Mouse (Mus musculus) neural tube, embryonic 15.5 days (tissue): ENCODE data around the gene Car1. TPM values are rescaled to one million over a fixed set of nuclear protein-coding genes. Genes with fewer than 3 reads are reported as not detected.
"Not testable (repeated sequence)": the region's sequence is repeated elsewhere in the genome, so short reads cannot be mapped to it uniquely, and the experiment has no call there.

ENCODE experiments used
- ATAC-seq: fragments of 200-750 bp; cut with Nextera tagmentation; 2 replicates; pipeline ENCODE4 v1.8.0; 2017; ENCODE audit warnings: mild to moderate bottlenecking, moderate TSS enrichment, moderate library complexity; ENCODE audit not compliant: low FRiP score
- H3K27ac ChIP-seq: fragments of 300-500 bp; sonication (generic); replicated peaks from 2 replicates; pipeline ENCODE4 v1.5.1; 2015; ENCODE audit warnings: mild to moderate bottlenecking, inconsistent platforms
- H3K27me3 ChIP-seq: fragments of 300-500 bp; sonication (generic); replicated peaks from 2 replicates; pipeline ENCODE4 v1.6.1; 2015; ENCODE audit warnings: inconsistent platforms
- H3K36me3 ChIP-seq: fragments of 300-500 bp; sonication (generic); 2 replicates; pipeline ENCODE4 v1.6.1; 2015; ENCODE audit warnings: inconsistent platforms
- H3K4me1 ChIP-seq: fragments of 300-500 bp; sonication (generic); 2 replicates; pipeline ENCODE4 v1.6.1; 2015; ENCODE audit warnings: inconsistent platforms
- H3K4me2 ChIP-seq: fragments of 300-500 bp; sonication (generic); 2 replicates; pipeline ENCODE4 v1.6.1; 2015; ENCODE audit warnings: inconsistent platforms, mild to moderate bottlenecking, moderate library complexity
- H3K4me3 ChIP-seq: fragments of 300-500 bp; sonication (generic); replicated peaks from 2 replicates; pipeline ENCODE4 v1.5.1; 2015; ENCODE audit warnings: mild to moderate bottlenecking, inconsistent platforms
- H3K9ac ChIP-seq: fragments of 300-500 bp; sonication (generic); replicated peaks from 2 replicates; pipeline ENCODE4 v1.6.1; 2015; ENCODE audit warnings: mild to moderate bottlenecking, inconsistent platforms
- H3K9me3 ChIP-seq: fragments of 300-500 bp; sonication (generic); replicated peaks from 2 replicates; pipeline ENCODE4 v1.6.1; 2016; ENCODE audit warnings: inconsistent platforms
- WGBS: fragments of 180-500 bp; shearing (Covaris S2); methylation state at CpG from one replicate; pipeline ENCODE4 v1.1.7; 2015; ENCODE audit warnings: mixed read lengths; 5-methylcytosine and 5-hydroxymethylcytosine counted together
- polyA plus RNA-seq: library from polyadenylated mRNA; unstranded; fragments of >200 nt; fragmentation: Nextera tagmentation; extraction: Ambion mirVana; gene quantifications from 2 replicates; pipeline ENCODE4 v1.2.1, GENCODE M21; 2015

Gene Car1
- polyA plus RNA-seq = not detected in 2 replicates

DNA sequence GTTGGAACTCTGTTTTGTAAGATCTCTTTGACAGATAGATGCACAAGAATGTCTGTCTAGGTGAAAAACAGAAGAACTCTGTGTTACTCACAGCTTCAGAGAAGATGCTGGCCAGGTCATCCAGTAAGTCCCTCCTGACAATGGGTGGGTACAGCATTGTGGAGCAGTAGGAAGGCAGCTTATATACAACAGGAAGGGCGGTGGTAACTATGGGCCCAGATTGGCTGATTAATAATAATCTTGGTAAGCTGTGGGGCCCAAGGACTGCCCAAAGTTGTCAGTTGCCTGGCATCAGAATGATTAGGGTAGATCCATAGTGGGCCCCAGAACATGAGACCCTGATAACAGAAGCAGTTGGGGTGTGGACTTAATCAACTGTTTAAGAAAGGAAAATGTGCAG is at the start of gene Car1:
Gene Car1, minus strand, starts transcription at position 158 of the 400 bp plus-strand sequence.
- no peak within 1 kb of the TSS for H3K4me3 ChIP-seq
- H3K9me3 ChIP-seq = no peaks in the 10 kb centered on the region
- no peak for ATAC-seq
- no peak within 1 kb of the TSS for H3K9ac ChIP-seq
- H3K4me1 ChIP-seq = no peaks in the 10 kb centered on the region
- no peaks in the 10 kb centered on the region for H3K36me3 ChIP-seq
- 97% methylated on average over 1 of the region's 1 CpGs for WGBS
- H3K27me3 ChIP-seq = no peaks in the 10 kb centered on the region
- no peak within 1 kb of the TSS for H3K4me2 ChIP-seq
- H3K27ac ChIP-seq = no peak within 1 kb of the TSS

DNA sequence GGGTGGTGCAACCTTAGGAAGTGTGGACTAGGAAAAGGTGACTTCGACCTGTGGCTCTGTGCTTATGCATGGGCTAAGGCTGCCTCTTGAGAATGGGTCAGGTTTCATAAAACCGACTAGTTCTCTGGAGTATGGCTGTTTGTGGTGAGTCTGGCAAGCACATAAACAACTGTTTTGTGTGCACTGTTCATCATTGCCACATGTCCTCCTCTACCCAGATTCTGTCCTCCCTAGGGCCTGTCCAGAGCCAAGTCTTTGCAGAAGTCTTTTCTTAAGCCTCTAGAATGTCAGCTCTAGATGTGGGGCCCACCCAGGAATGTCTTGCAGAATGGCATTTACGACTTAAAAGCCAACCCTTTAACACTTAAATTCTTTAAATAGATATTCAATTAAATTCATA is 49.7 kb upstream of the Car1 start:
- Histone ChIP-seq H3K9me3 (no peaks in the 10 kb centered on the region), H3K4me2 (no peak overlapping the region), H3K27me3 (no peaks in the 10 kb centered on the region), H3K9ac (no peak overlapping the region), H3K4me1 (peaks cover 10% of the 10 kb centered on the region; the same call in 1 of the 2 replicates), H3K4me3 (no peak overlapping the region), H3K36me3 (no peaks in the 10 kb centered on the region), H3K27ac (no peak overlapping the region)
- ATAC-seq = no peak
- WGBS = 88% methylated on average over 3 of the region's 3 CpGs

DNA sequence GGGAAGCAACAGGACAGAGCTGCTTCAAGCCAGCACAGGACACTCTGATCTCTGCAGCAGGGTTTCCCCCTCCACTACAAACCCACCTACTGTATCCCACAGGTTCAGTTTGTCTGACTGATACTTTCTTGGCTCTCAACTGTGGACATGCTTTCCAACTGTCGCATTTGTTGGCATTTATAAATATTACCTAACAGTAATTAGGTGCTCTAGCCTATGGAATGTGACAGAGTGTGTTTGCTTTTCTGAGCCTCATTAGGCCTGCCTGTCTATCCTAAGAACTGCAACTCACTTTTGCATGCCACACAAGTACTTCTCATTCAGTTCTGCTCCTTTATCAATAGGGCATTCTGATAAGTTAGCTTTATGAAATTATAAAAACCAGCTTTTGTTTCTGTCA is 46.3 kb upstream of the Car1 start:
- H3K4me3 ChIP-seq = no peak overlapping the region

DNA sequence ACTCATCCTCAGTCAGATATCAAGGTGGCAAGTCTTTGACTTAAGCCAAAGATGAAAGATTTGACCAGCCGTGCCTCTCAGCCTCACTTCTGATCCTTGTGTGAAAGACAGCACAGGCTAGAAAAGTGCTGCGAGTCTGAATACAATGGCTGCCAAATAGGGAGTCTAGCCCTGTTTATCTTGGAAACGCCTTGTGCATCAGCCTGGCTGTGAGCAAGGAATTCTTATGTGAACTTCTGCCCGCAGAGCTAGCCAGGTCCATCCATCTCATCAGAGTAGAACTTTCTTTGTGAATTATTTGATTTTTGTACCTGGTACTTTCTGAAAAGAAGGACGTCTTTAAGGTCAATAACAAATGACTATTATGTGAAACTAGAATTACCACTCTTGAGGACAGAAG is 45.8 kb upstream of the Car1 start:
- no peak for ATAC-seq
- WGBS = 81% methylated on average over 5 of the region's 5 CpGs
- no peaks in the 10 kb centered on the region for H3K27me3 ChIP-seq

More for the DNA sequence above, 46.3 kb upstream of the Car1 start:
- Histone ChIP-seq H3K4me1 (no peaks in the 10 kb centered on the region), H3K27me3 (no peaks in the 10 kb centered on the region), H3K9me3 (no peaks in the 10 kb centered on the region), H3K27ac (no peak overlapping the region), H3K9ac (no peak overlapping the region), H3K4me2 (no peak overlapping the region), H3K36me3 (no peaks in the 10 kb centered on the region)
- ATAC-seq = no peak
- 88% methylated on average over 1 of the region's 1 CpGs for WGBS

DNA sequence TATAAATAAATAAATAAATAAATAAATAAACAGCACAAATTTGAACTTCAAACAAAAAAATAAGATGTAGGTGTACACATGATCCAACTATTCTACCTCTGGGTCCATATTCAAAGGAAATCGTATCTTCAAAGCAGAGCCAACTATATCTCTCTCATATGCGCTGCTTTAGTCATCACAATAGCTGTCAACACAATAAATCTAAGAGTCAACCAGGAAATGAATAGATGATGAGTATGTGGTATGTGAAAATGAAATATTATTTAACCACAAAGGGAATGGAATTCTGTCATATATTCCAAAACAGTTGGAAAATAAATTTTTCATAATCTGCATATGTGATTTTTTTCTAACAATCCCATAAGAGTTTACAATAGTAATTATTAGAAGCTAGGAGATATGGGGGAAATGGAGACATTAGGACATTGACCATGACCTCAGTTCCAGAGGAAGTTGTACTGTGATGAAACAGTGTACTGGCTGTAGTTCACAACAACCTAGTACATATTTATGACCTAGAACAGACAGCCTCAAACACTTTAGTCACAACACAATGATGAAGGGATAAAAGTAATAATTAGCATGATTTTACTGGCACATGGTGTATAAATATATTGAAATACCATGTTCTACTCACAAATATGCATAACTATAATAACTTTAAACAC is 40.6 kb upstream of the Car1 start:
- no peaks in the 10 kb centered on the region for H3K4me1 ChIP-seq
- no peak for ATAC-seq
- H3K4me3 ChIP-seq = no peak overlapping the region
- no peak overlapping the region for H3K9ac ChIP-seq
- no peak overlapping the region for H3K4me2 ChIP-seq
- H3K27me3 ChIP-seq = no peaks in the 10 kb centered on the region
- no peaks in the 10 kb centered on the region for H3K9me3 ChIP-seq
- no peaks in the 10 kb centered on the region for H3K36me3 ChIP-seq
- no peak overlapping the region for H3K27ac ChIP-seq
- WGBS = 92% methylated on average over 2 of the region's 2 CpGs

More for the DNA sequence above, 45.8 kb upstream of the Car1 start:
- H3K36me3 ChIP-seq = no peaks in the 10 kb centered on the region
- no peaks in the 10 kb centered on the region for H3K9me3 ChIP-seq
- H3K4me3 ChIP-seq = no peak overlapping the region
- H3K4me2 ChIP-seq = no peak overlapping the region
- H3K27ac ChIP-seq = no peak overlapping the region
- no peak overlapping the region for H3K9ac ChIP-seq
- no peaks in the 10 kb centered on the region for H3K4me1 ChIP-seq

DNA sequence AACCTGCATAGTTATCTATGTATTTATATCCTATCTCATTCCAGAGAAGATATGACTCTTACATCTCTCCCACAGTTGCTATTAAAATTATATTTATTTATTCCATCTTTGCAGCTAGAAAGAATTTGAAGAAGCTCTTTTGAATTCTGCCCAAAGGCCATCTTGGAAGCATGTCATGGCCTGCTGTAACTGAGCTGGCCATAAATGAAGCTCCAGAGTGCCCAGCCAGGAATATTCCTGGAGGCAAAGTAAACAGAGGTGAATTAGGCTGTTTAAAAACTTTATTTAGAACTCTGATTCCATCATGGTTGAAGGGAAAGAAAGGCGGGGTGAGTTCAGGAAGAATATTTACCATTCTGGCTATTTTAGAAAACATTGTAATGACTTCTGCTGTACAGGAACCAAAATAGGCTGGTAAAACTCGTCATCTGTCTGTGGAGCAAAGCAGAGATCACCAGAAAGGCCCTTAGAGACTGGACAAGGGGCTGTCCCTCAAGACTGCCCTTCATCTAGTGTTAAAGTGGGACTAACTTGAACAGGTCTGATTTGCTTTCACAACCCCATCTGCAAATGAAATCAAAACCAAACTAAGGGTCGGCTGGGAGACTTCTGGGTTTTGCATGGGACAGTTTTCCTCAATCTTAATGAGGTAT is 31.4 kb upstream of the Car1 start:
- ATAC-seq = no peak
- H3K36me3 ChIP-seq = no peaks in the 10 kb centered on the region
- no peaks in the 10 kb centered on the region for H3K9me3 ChIP-seq
- H3K27me3 ChIP-seq = no peaks in the 10 kb centered on the region
- H3K4me3 ChIP-seq = no peak overlapping the region
- 85% methylated on average over 3 of the region's 3 CpGs for WGBS
- H3K9ac ChIP-seq = no peak overlapping the region
- H3K4me2 ChIP-seq = no peak overlapping the region
- H3K4me1 ChIP-seq = no peaks in the 10 kb centered on the region
- H3K27ac ChIP-seq = no peak overlapping the region

DNA sequence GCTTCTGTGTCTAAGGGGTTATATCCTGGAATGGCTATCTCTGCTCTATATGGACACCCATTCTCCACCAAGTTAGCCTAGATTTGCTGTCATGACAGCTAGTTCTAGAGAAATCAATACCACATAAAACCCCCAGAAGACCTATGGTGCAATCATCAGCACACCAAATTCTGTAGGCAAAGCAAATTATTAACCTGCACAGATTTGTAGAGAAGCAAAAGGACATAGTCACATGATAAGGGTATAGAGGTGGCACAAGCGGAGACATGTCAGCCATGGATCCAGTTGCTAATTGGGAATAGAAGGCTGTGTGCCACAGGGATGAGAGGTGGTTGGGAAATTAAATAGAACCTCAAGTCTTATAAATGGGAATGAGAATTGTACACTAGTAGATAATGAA is 30.8 kb upstream of the Car1 start:
- H3K4me1 ChIP-seq = no peaks in the 10 kb centered on the region
- H3K4me2 ChIP-seq = no peak overlapping the region
- no peaks in the 10 kb centered on the region for H3K9me3 ChIP-seq
- H3K36me3 ChIP-seq = no peaks in the 10 kb centered on the region
- no peak overlapping the region for H3K9ac ChIP-seq
- H3K4me3 ChIP-seq = no peak overlapping the region
- no peaks in the 10 kb centered on the region for H3K27me3 ChIP-seq
- H3K27ac ChIP-seq = no peak overlapping the region
- 100% methylated on average over 1 of the region's 1 CpGs for WGBS
- no peak for ATAC-seq

DNA sequence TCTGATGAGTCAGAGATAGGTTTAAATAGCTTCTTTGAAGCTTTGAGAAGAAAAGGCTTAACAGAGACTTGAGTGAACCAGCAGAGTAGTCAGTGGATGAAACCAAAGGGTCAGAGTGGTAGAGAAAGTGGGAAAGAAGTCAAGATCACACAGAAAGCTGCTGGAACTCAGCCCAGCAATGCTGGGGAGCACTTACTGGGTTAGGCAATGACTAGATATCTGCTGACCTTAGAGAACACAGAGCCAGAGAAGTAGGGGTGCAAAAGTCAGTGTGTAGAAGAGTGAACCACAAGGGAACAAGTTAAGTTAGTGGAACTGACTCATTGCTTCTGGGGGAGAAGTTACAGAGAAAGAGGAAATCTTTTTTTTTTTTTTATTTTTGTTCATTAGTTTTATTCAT is 24.6 kb upstream of the Car1 start:
- Histone ChIP-seq H3K27ac (no peak overlapping the region), H3K27me3 (no peaks in the 10 kb centered on the region)
- ATAC-seq = no peak

DNA sequence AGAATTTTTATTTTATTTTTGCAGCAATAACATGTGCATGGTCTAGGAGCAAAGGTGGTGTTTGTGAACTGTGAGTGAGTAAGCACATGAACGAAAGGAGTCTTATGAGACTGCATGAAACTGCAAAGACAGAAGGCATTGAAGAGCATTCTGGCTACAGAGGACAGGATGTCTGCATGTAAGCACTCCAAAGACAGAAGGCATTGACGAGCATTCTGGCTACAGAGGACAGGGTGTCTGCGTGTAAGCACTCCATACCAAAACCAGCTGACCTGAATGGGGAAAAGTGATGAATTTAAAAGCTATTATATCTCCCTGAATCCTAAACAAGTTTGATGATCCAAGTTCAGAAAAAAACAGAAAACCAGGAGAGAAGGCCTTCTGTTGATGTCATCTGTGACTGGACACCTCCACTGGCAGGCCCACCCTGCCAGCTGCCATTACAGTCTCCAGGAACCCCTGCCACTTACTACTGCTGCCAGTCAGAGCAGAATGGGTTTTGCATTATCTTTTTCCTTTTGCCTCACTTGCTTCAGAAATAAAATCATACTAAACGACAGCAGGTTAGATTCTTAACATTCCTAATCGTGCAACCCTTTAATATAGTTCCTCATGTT is 23.2 kb upstream of the Car1 start:
- Histone ChIP-seq H3K9ac (no peak overlapping the region), H3K27me3 (no peaks in the 10 kb centered on the region), H3K36me3 (no peaks in the 10 kb centered on the region), H3K4me3 (no peak overlapping the region), H3K9me3 (no peaks in the 10 kb centered on the region), H3K4me1 (no peaks in the 10 kb centered on the region), H3K4me2 (no peak overlapping the region), H3K27ac (no peak overlapping the region)
- no peak for ATAC-seq
- WGBS = 89% methylated on average over 5 of the region's 5 CpGs

More for the DNA sequence above, 24.6 kb upstream of the Car1 start:
- Histone ChIP-seq H3K4me3 (no peak overlapping the region), H3K4me2 (no peak overlapping the region), H3K9ac (no peak overlapping the region), H3K9me3 (no peaks in the 10 kb centered on the region), H3K36me3 (no peaks in the 10 kb centered on the region), H3K4me1 (no peaks in the 10 kb centered on the region)

DNA sequence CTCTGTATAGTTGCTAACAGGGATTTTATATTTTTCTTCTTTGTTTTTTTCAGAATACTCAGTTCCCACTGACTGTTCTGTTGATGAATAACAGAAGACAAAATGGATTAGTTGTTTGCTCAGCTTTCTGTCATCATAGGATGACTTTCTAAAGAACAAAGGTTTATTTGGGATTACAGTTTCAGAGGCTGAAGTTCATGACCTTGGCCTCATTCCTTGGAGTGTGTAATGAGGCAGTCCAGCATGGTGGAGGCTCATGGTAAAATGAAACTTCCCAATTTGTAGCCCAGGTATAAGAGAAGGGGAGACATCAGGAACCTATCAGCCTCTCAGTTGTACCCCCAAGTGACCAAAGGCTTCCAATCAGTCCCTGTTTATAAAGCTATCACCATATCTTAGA is 20.7 kb upstream of the Car1 start:
- H3K36me3 ChIP-seq = no peaks in the 10 kb centered on the region
- H3K27ac ChIP-seq = no peak overlapping the region
- no peaks in the 10 kb centered on the region for H3K9me3 ChIP-seq
- no peaks in the 10 kb centered on the region for H3K27me3 ChIP-seq
- H3K4me2 ChIP-seq = no peak overlapping the region
- no peaks in the 10 kb centered on the region for H3K4me1 ChIP-seq
- no peak overlapping the region for H3K4me3 ChIP-seq
- H3K9ac ChIP-seq = no peak overlapping the region
- no peak for ATAC-seq

DNA sequence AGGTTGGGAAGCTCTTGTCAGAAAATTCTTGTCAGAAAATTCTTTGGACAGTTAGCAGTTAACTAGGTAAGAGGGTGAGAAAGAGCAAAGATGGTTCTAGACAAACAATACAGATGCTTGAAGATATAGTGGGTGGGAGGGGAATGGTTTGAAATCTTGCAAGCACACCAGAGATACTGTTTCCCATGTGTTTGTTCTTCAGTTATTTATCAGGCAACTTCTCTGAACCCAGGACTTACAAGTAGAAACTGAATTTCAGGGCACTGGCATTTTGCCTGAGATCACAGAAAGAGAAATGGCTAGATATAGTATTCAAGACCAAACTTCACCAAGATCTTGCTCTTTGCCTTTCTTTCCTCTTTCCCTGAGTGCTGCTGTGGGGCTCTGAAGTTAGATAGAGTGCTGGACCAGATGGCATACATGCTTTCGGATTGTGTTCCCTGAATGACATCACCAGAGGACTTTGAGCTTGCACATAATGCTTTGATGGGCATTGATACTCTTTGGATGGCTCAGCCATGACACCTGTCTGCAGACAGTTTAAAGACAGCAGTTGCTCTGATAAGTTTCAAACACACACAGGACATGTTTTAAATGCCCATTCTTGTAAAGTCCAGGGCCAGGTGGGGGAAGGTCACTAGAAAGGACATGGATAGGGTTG is 11.8 kb upstream of the Car1 start:
- 88% methylated on average over 1 of the region's 1 CpGs for WGBS

DNA sequence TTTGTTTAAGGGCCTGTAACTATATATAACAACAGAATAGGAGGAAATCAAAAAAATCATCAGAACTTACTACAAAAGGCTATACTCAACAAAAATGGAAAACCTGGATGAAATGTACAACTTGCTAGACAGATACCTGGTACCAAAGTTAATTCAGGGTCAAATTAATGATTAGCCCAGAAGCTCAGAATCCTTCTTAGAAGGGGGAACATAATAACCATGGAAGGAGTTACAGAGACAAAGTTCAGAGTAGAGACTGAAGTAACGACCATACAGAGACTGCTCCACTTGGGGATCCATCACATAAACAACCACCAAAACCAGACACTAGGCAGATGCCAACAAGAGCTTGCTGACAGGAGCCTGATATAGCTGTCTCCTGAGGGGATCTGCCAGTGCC is 7.2 kb upstream of the Car1 start:
- not testable (repeated sequence) for H3K4me2 ChIP-seq, H3K9me3 ChIP-seq, H3K9ac ChIP-seq, H3K4me3 ChIP-seq, H3K27ac ChIP-seq, H3K27me3 ChIP-seq, H3K36me3 ChIP-seq, H3K4me1 ChIP-seq, ATAC-seq
- WGBS = 87% methylated on average over 1 of the region's 1 CpGs

More for the DNA sequence above, 11.8 kb upstream of the Car1 start:
- Histone ChIP-seq H3K4me3 (no peak overlapping the region), H3K9me3 (no peaks in the 10 kb centered on the region), H3K27me3 (no peaks in the 10 kb centered on the region), H3K36me3 (no peaks in the 10 kb centered on the region), H3K4me1 (no peaks in the 10 kb centered on the region), H3K9ac (no peak overlapping the region), H3K27ac (no peak overlapping the region), H3K4me2 (no peak overlapping the region)
- ATAC-seq = no peak
